Mouse (Mus musculus): ENCODE data around the gene Samd4b.

- TF ChIP-seq POLR2A (IDR thresholded peaks at IDR 0.05; ENCODE audit: borderline replicate concordance, extremely low read depth, insufficient read depth, insufficient read length, poor library complexity, severe bottlenecking) = no peak
- no peak for TF ChIP-seq CTCF (IDR thresholded peaks at IDR 0.05; ENCODE audit: borderline replicate concordance, extremely low read depth, insufficient read depth, insufficient read length)
Measured at GRCm38 (mm10) chr7:28645366-28645765, 47.4 kb upstream of the Samd4b start.

Data from brain, embryonic 14.5 days (tissue).